In genomic region chr2:139370070-139370469, GRCm38 (mm10) we compare ENCODE assay signal across 9 mouse cellular contexts.
A peak's percentile ranks its signal among the peaks of the same experiment; 100 is the strongest.
DNase-seq lines count a peak whose midpoint lies in the region; TF ChIP-seq lines count a peak whose summit lies in the region.
"Had no signal": no experiment of that assay in that cellular context is flagged by ENCODE, and none has a peak within 500 bp of the region (broad histone marks: within the 10 kb centered on the region; RNA-seq: fewer than 3 reads in every experiment).

No protein-coding gene starts in this region.

- no peak for TF ChIP-seq CTCF in kidney, adult 2 months (conservative IDR thresholded peaks at IDR 0.05; ENCODE audit: insufficient read depth, insufficient read length, low read depth, low read length)

- WGBS in kidney, adult 2 months: 7% methylated on average over 1 of the region's 1 CpGs

- H3K27me3 ChIP-seq in kidney, adult 2 months (replicated peaks; ENCODE audit: control insufficient read depth, insufficient read depth, low read length): no peaks in the 10 kb centered on the region
- H3K27me3 ChIP-seq: forebrain, embryonic 13.5 days; megakaryocyte, embryonic 14.5 days had no signal

- no peaks in the 10 kb centered on the region for H3K36me3 ChIP-seq in kidney, adult 2 months (ENCODE audit: control insufficient read depth, insufficient read depth, low read length)

- no peak overlapping the region for H3K27ac ChIP-seq in kidney, adult 2 months (ENCODE audit: insufficient read depth, low read depth, low read length)
- H3K27ac ChIP-seq: forebrain, embryonic 13.5 days had no signal

- no peaks in the 10 kb centered on the region for H3K4me1 ChIP-seq in kidney, adult 2 months (ENCODE audit: control insufficient read depth, insufficient read depth, low read length)
- H3K4me1 ChIP-seq: forebrain, embryonic 13.5 days; megakaryocyte, embryonic 14.5 days had no signal

- peak; percentile 15 for DNase-seq in kidney, adult 2 months
- no peak for DNase-seq in kidney, adult 8-10 months
- DNase-seq in 3T3-L1 (ENCODE audit: low read depth, low spot score) (peak; percentile 49), A20 (ENCODE audit: low read depth, low spot score) (peak; percentile 15)
- peak; percentile 22 for DNase-seq in embryo, embryonic 11.5 days (ENCODE audit: low read depth, low spot score)
- no peak for DNase-seq in adrenal gland, adult 2 months
- DNase-seq in testis, postnatal 14 days (ENCODE audit: low spot score): no peak

- no peak for TF ChIP-seq POLR2A in kidney, adult 2 months (IDR thresholded peaks at IDR 0.05; ENCODE audit: low read depth, low read length)

- H3K4me3 ChIP-seq in kidney, adult 2 months (ENCODE audit: insufficient read depth, low read depth, low read length): no peak overlapping the region
- H3K4me3 ChIP-seq: forebrain, embryonic 13.5 days; megakaryocyte, embryonic 14.5 days had no signal

Comparison
In these comparisons a context has a peak if more than half of its experiments do, and no peak if none do; other contexts are left out.
1. DNase-seq: peak in kidney, adult 2 months (single experiment), 3T3-L1 (single experiment), A20 (single experiment) and embryo, embryonic 11.5 days (single experiment); none in kidney, adult 8-10 months (0 of 2), adrenal gland, adult 2 months (single experiment) and testis, postnatal 14 days (single experiment).